Mouse (Mus musculus) liver, embryonic 14.5 days (tissue): ENCODE measurements at regions not wholly inside any gene's neighbourhood (a gene's known extent, or its start where the extent isn't known, plus 50 kb on each side); places are given as distances from the start of the nearest gene placed in this dataset.
A peak's percentile ranks its signal among the peaks of the same experiment; 100 is the strongest.

Experiments
- ATAC-seq: fragments of 200-750 bp; cut with Nextera tagmentation; 2 replicates; pipeline ENCODE4 v1.8.0; 2017; ENCODE audit warnings: moderate number of reproducible peaks, mild to moderate bottlenecking, moderate library complexity; ENCODE audit not compliant: insufficient read depth
- DNase-seq, 3 experiments: peaks; one replicate each; pipeline ENCODE4 v3.0.0-alpha.2; 2012 to 2013; ENCODE audit warnings: low read depth in 3 of 3, low spot score in 3 of 3
- H3K27ac ChIP-seq: fragments of 300-500 bp; sonication (generic); 2 replicates; pipeline ENCODE4 v1.5.1; 2014; ENCODE audit warnings: moderate library complexity, mild to moderate bottlenecking, control low read depth, inconsistent platforms
- H3K27me3 ChIP-seq: fragments of 300-500 bp; sonication (generic); 2 replicates; pipeline ENCODE4 v1.6.1; 2014; ENCODE audit warnings: mild to moderate bottlenecking, low read length, moderate library complexity; ENCODE audit not compliant: control insufficient read depth, insufficient read depth
- H3K36me3 ChIP-seq: fragments of 300-500 bp; sonication (generic); replicated peaks from 2 replicates; pipeline ENCODE4 v1.6.1; 2014; ENCODE audit warnings: low read depth; ENCODE audit not compliant: control insufficient read depth, insufficient read depth
- H3K4me1 ChIP-seq, 2 experiments: fragments of 200-500 bp in 1 of 2; fragments of 300-500 bp in 1 of 2; sonication (generic) in 1 of 2; replicated peaks; 2 replicates each; pipeline ENCODE4 v1.6.1; 2012 to 2014; ENCODE audit warnings: antibody characterized with exemption in 1 of 2, inconsistent platforms in 1 of 2, low read length in 1 of 2; ENCODE audit not compliant: control insufficient read depth in 2 of 2, insufficient read depth in 2 of 2
- H3K4me2 ChIP-seq: fragments of 300-500 bp; sonication (generic); 2 replicates; pipeline ENCODE4 v1.6.1; 2014; ENCODE audit warnings: low read depth, mild to moderate bottlenecking, control low read depth, moderate library complexity
- H3K4me3 ChIP-seq, 2 experiments: fragments of 200-500 bp in 1 of 2; fragments of 300-500 bp in 1 of 2; sonication (generic) in 1 of 2; 2 replicates each; pipeline ENCODE4 v1.5.1; 2012 to 2014; ENCODE audit warnings: low read depth in 2 of 2, low read length in 2 of 2, mild to moderate bottlenecking in 2 of 2, control low read depth in 1 of 2, inconsistent platforms in 1 of 2, moderate library complexity in 1 of 2; ENCODE audit not compliant: insufficient read depth in 1 of 2
- H3K9ac ChIP-seq: fragments of 300-500 bp; sonication (generic); replicated peaks from 2 replicates; pipeline ENCODE4 v1.6.1; 2014; ENCODE audit warnings: mild to moderate bottlenecking, control low read depth, moderate library complexity
- H3K9me3 ChIP-seq: fragments of 300-500 bp; sonication (generic); 2 replicates; pipeline ENCODE4 v1.6.1; 2016; ENCODE audit warnings: low read length, mixed read lengths; ENCODE audit not compliant: control insufficient read depth
- CTCF ChIP-seq: IDR thresholded peaks from 2 replicates; pipeline ENCODE4 v1.5.1; 2016; ENCODE audit warnings: antibody characterized with exemption, low read depth, control low read depth
- EP300 ChIP-seq: IDR thresholded peaks from 2 replicates; pipeline ENCODE4 v1.6.1; 2016; ENCODE audit warnings: antibody characterized with exemption, low read depth
- WGBS: fragments of 180-500 bp; shearing (Covaris S2); extraction: QIAGEN DNeasy Blood & Tissue Kit; methylation state at CpG from one replicate; pipeline ENCODE4 v1.1.7; 2014; ENCODE audit not compliant: insufficient replicate concordance; 5-methylcytosine and 5-hydroxymethylcytosine counted together

- Histone ChIP-seq H3K36me3 (no peaks in the 10 kb centered on the region), H3K9me3 (no peaks in the 10 kb centered on the region), H3K4me3 (no peak overlapping the region), H3K4me1 (peaks cover 3 to 20% of the 10 kb centered on the region in 2 experiments; a peak in 3 of 4 replicates), H3K27me3 (no peaks in the 10 kb centered on the region), H3K27ac (no peak overlapping the region), H3K4me2 (no peak overlapping the region), H3K9ac (no peak overlapping the region)
- no peak for TF ChIP-seq EP300
- TF ChIP-seq CTCF: 0 out of 2 replicates have a peak, but pooled peaks have one; percentile 20
- 51% methylated on average over 2 of the region's 2 CpGs for WGBS
- DNase-seq: no peak
- no peak for ATAC-seq
Measured at GRCm38 (mm10) chr15:37102035-37102555, 94.5 kb upstream of the Zfp706 start.

GRCm38 (mm10) chr15:37101419-37101818, 93.8 kb upstream of the Zfp706 start:
- 58% methylated on average over 1 of the region's 1 CpGs for WGBS
- no peak overlapping the region for H3K4me2 ChIP-seq
- no peaks in the 10 kb centered on the region for H3K27me3 ChIP-seq
- H3K4me3 ChIP-seq: no peak overlapping the region
- TF ChIP-seq CTCF: peak; percentile 52; the same call in 1 of the 2 replicates
- TF ChIP-seq EP300: no peak
- no peaks in the 10 kb centered on the region for H3K36me3 ChIP-seq
- no peak for DNase-seq
- ATAC-seq: no peak
- H3K4me1 ChIP-seq: peaks cover 3 to 20% of the 10 kb centered on the region in 2 experiments; a peak in 3 of 4 replicates
- no peaks in the 10 kb centered on the region for H3K9me3 ChIP-seq
- no peak overlapping the region for H3K27ac ChIP-seq
- H3K9ac ChIP-seq: no peak overlapping the region

GRCm38 (mm10) chr15:37100767-37101288, 93.3 kb upstream of the Zfp706 start:
- H3K27me3 ChIP-seq: no peaks in the 10 kb centered on the region
- H3K4me1 ChIP-seq: peaks cover 3 to 20% of the 10 kb centered on the region in 2 experiments; a peak in 3 of 4 replicates
- no peaks in the 10 kb centered on the region for H3K36me3 ChIP-seq
- WGBS: 37% methylated on average over 6 of the region's 6 CpGs
- no peak overlapping the region; the same call in 1 of the 2 replicates for H3K9ac ChIP-seq
- H3K9me3 ChIP-seq: no peaks in the 10 kb centered on the region
- peak overlapping the region; percentile 55 for H3K4me2 ChIP-seq
- ATAC-seq (peak; percentile 56), DNase-seq (peak in 1 of 3 experiments; percentile 7)
- H3K27ac ChIP-seq: no peak overlapping the region
- peak overlapping the region in 1 of 2 experiments; percentile 34; a peak in 2 of 4 replicates for H3K4me3 ChIP-seq
- TF ChIP-seq EP300: no peak; the same call in 1 of the 2 replicates

- peak; percentile 60 to 79 (median 61) for DNase-seq
- Histone ChIP-seq H3K9me3 (no peaks in the 10 kb centered on the region), H3K4me2 (peak overlapping the region; percentile 55), H3K4me1 (peaks cover 3 to 20% of the 10 kb centered on the region in 2 experiments; a peak in 3 of 4 replicates), H3K9ac (no peak overlapping the region; the same call in 1 of the 2 replicates), H3K27me3 (no peaks in the 10 kb centered on the region), H3K4me3 (peak overlapping the region; percentile 34 to 48), H3K27ac (no peak overlapping the region), H3K36me3 (no peaks in the 10 kb centered on the region)
- 22% methylated on average over 17 of the region's 17 CpGs for WGBS
- TF ChIP-seq CTCF: peak; percentile 87
- TF ChIP-seq EP300: peak; percentile 64; the same call in 1 of the 2 replicates
- ATAC-seq: peak; percentile 96
Measured at GRCm38 (mm10) chr15:37099927-37100766, 92.6 kb upstream of the Zfp706 start.

GRCm38 (mm10) chr15:37099176-37099575, 91.6 kb upstream of the Zfp706 start:
- DNase-seq: no peak
- Histone ChIP-seq H3K36me3 (no peaks in the 10 kb centered on the region), H3K27me3 (no peaks in the 10 kb centered on the region), H3K27ac (no peak overlapping the region), H3K4me1 (peaks cover 3 to 20% of the 10 kb centered on the region in 2 experiments; a peak in 3 of 4 replicates), H3K4me2 (no peak overlapping the region), H3K9ac (no peak overlapping the region), H3K9me3 (no peaks in the 10 kb centered on the region), H3K4me3 (no peak overlapping the region)
- 53% methylated on average over 1 of the region's 1 CpGs for WGBS
- TF ChIP-seq EP300 (no peak), CTCF (no peak)
- no peak for ATAC-seq
